Mouse (Mus musculus): ENCODE data around the gene Spata33.
A peak's percentile ranks its signal among the peaks of the same experiment; 100 is the strongest.
"Not testable (repeated sequence)": the region's sequence is repeated elsewhere in the genome, so short reads cannot be mapped to it uniquely, and the experiment has no call there.

The Spata33 gene

DNA sequence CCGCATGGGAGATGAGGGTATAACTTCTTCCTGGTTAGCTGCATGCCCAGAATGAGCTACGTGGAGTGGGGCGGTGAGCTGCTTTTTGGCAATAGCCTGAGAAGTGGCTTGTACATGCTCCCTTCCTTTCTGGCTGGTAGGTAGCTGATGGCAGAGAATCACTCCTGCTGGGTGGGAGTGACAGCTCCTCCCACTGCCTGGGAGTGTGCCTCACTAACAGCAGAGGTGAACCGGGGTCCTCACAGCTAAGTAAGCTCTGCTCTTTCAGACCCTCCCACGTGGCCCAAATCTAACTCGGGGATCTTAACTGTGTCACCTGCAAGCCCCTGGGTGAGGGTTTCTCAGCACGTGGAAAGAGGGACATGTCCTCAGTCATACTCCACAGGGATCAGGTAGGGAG is 19.9 kb downstream of the Spata33 start:
- DNase-seq (ENCODE audit: extremely low spot score, low read depth, low spot score) = no peak

DNA sequence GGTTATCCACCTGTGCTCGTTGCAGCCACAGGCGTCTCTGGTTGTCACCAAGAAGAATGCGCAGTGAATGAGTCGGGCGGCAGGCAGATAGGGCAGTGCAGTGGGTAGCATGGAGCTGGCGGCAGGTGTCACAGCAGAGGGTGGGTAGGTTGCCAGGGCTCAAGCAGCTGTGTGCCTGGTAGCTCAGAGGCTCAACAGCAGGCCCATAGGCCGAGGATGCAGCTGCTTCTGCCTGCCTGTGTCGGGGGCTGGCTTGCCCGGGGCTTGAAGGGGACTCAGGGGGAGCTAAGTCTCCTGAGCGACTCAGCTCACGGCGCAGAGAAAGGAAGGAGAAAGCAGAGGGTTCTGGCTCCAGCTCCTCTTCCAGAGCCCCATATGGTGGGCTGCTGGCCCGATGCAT is 20.7 kb downstream of the Spata33 start:
- no peak for DNase-seq (ENCODE audit: extremely low spot score, low read depth, low spot score)

DNA sequence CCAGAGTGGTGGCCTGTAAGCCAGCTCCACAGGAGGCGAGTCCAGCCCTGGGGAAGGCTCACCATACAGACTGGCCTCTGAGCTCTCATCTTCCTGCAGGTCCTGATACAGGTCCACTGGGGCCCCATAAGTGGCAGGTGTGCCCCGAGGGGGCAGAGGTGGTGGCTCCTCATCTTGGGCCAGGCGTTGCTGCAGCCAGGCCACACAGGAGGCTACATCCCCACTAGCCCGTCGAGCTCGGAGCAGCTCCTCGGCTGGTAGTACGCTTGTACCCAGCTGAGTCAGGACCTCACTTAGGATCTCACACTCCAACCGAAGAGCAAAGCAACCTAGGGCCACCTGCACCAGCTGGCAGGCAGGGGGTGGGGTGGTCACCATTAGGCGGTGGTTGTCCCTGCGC is 21.1 kb downstream of the Spata33 start:
- no peak for DNase-seq (ENCODE audit: extremely low spot score, low read depth, low spot score)

DNA sequence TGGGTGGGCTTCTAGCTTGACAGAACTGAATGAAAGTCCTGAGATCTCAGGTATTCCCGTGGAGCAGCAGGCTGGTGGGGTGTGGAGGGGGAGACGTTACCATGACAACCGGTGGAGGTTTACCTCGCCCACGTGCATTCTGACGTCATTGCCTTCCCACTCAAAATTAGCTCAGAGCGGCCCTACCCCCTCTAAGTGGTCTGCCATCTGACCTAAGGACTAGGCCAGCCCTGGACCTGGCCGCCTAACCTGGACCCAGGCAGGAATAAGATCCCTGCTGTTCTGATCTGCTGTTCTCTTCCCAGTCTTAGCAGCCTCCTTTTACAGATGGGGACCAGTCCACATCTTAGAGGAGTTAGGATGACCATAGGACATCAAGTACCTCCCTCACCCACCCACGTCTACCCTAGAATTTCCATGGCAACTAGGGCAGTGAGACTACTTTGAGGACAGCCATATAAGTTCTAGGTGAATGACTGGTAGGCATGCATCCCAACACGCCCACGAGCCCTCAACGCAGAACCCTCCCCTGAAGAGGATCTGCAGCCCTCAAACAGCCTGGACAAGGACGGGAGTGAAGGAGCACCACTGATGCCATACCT is 22.4 kb downstream of the Spata33 start:
- no peak for DNase-seq (ENCODE audit: extremely low spot score, low read depth, low spot score)

DNA sequence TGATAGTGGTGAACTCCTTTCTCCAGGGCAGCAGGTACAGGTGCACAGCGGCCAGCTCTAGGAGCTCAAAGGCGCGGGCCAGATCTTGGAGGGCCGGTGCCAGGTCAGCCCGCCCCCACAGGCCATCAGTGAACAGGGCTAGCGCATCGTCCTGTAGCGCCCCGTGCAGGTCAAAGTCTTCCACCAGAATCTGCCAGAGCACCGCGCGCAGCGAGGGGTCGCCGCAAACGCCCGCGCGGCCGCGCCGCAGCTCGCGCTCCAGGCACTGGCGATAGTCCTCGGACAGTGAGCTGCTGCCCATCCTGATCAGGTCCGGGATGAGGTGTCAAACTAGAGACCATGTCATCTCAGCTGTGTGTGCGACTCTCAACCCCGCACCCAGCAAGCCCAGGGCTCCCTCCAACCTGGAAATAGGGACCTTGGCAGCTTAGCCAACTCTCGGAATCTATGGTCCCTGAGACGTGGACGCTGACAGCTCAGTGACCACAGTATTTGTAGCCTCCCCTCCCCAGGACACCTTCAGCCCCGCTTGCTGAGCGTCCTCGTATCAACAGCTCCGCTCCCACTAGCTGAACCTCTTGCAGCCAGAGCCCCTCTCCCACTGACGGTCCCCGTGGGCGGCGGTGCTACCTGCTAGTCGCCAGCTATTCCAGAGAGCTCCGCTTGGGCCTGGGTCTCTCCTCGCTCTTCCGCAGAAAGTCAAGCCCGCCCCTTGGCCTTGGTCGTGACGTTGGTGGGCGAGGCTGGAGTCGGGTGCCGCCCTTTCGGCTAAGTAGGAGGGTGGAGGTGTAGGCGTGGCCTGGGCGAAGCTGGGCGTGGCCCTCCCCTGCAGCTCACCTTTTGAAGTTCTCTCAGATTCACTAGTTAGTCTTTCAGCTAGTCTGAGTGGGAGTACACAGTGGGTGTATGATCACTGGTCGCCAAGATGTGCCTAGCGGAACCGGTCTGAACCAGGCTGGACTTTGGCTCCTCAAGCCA is 23.2 kb downstream of the Spata33 start, which contains the start of gene Spata2l:
Gene Spata2l, minus strand, starts transcription at position 714 of the 978 bp plus-strand sequence.
- DNase-seq (ENCODE audit: extremely low spot score, low read depth, low spot score) = peak; percentile 69

DNA sequence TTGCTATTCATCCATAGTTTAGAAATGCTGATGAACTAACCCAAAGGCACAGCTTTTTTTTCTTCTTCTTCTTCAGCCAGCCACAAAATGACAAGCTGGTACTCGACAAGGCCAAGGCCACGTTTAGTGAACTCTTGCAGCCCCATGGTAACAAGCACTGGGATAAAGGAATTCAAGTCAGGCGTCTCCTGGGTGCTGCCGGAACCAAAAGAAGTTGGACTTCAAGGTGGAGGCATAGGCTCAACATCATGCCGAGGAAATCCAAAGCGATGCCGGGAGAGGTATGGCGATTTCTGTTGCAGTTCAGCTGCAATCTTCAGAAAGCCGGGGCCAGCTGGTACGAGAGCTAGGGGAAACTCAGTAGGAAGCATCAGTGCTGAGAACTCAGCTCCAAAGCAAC is 26.8 kb downstream of the Spata33 start:
- no peak for DNase-seq (ENCODE audit: extremely low spot score, low read depth, low spot score)

DNA sequence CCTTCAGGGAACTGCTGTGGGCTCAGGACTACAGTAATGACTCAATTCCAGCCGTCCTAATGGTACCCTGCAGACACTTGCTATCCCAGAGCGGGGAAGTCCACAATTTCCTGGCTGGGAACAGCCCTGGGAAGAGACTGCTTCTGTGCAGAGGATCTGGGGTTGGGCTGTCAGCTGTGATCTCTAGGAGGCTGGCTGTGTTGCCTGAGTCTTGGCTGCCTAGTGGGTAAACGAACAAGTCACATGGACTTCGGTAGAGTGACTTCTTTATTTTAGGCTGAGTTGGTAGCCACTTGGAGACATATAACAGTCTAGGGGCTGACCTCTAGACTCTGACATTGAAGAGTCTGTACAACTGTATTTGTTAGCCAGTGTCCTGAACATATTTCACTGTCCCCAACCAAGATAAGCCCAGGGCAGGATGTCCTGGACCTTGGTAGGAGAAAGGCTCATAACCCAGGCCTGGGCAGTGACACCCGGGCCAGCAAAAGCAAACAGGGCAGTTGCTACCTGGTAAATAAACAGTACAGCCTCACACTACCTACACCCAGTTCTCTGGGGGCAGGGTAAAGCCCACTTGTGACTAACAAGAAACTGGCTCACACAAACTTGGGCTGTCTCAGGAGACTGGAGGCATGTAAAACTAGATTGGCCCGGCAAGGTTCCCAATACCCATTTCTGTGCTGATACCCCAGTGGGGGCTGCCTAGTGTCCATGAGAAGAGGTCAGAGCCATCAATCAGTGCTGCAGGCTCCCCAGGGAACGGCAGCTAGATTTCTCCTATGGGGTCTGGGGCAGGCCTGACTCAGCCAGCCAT is 29.7 kb downstream of the Spata33 start:
- DNase-seq (ENCODE audit: extremely low spot score, low read depth, low spot score) = no peak

DNA sequence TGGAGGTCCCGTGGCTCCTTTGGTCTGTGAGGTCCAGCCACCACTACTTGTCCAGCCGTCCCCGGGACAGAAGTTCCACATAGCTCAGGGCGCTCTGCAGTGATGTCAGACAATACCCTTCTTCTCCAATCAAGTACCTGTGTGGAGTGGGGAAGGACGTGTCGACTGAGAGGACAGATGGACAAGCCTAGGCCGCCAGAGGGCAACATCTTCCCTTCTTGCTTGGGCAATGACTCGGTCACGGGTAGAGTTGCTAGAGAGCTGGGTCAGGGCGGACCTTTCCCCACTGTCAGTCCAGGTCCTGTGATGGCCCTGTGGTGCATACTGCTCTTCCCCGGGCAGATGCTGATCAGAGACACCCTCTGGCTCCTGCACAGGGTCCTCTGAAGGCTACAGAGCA is 30.4 kb downstream of the Spata33 start:
- no peak for DNase-seq (ENCODE audit: extremely low spot score, low read depth, low spot score)

DNA sequence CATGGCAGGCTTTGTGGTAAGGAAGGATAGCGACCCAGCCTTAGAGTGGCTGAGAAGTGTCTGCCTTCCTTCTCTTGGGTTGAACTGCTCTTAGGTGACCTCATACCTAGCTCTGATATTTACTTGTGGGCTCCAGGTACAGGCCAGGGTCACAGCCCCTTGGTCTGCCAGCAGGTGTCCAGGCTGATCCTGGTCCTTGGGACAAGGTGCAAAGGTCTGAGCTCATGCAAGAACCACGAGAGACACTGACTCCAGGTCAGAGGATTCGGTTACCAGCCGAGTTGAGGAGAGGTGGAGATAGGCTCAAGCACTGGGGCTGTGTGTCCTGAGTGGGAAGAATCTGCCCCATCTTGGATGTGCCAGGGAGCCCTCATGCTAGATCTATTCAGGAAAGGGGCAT is 31.8 kb downstream of the Spata33 start:
- no peak for DNase-seq (ENCODE audit: extremely low spot score, low read depth, low spot score)

DNA sequence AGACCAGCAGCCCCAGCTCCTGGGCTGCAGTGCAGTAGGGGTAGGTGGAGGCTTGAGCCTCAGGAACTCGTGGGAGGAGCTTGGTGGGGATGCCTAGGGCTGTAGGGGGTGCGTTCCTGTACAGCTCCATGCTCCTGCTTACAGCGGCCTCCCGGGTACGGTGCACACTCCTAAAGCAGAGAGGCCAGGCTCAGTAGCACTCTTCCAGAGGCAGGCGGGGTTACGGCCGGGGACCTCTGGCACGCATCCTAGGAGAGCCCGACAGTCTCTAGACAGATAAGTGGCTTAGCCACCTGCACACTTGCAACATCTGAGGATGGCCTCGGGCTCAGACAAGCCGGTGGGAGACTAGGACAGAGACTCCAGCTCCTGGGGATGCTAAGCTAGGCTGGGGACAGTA is 32.9 kb downstream of the Spata33 start:
- DNase-seq (ENCODE audit: extremely low spot score, low read depth, low spot score) = no peak

DNA sequence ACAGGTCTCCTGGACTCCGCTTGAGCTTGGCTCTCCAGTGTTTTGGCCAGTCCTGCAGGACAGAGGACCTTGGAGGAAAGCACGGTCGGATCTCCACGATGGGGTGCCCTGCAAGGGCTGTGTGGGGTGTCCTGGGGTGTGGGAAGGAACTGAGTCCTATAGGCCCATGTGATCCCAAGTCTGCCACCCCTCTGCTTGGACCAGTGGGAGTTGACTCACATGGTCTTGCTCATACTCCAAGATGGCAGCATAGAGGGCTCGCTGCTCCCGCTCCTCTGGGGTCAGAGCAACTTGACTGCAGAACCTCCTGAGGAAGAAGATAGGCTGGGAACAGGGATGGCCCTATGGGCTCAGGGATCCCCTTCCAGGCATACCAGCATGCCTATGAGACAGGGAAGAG is 35.1 kb downstream of the Spata33 start:
- DNase-seq (ENCODE audit: extremely low spot score, low read depth, low spot score) = no peak

DNA sequence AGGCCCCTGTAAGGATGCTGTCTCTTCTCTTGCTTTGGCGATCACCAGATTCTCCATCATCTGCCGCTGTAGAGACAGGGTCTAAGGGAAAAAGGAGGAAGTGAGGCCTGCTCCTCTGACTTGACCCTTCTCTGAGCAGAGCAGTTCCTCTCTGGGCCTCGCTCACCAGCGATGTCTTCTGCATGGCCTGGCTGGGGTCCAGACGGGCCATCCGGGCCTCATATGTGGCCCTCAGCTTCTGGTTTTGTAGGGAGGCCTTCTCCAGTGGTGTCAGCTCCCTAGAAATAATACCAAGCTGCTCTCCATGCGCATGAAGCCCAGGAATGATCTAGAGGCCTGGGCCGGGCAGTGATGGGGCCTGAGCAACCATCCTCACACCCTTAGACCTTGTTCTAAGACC is 36.0 kb downstream of the Spata33 start:
- no peak for DNase-seq (ENCODE audit: extremely low spot score, low read depth, low spot score)

DNA sequence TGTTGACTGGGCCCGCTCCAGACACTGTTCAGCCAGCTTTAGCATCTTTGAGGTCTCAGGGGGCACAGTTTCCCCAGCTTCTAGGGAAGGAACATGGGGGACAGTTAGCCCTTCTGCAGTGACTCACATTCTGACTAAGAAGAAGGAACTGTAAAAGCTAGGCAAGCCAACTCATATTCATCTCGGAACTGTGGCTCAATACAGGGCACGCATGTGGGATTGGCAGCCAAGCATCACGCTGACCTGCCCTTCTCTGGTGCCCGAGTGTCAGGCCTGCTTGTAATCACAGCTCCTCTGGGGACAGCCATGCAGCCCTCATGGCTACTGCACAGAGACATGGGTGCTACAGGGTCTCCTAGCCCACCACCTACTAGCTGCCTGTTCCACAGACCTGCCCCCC is 38.3 kb downstream of the Spata33 start:
- no peak for DNase-seq (ENCODE audit: extremely low spot score, low read depth, low spot score)

DNA sequence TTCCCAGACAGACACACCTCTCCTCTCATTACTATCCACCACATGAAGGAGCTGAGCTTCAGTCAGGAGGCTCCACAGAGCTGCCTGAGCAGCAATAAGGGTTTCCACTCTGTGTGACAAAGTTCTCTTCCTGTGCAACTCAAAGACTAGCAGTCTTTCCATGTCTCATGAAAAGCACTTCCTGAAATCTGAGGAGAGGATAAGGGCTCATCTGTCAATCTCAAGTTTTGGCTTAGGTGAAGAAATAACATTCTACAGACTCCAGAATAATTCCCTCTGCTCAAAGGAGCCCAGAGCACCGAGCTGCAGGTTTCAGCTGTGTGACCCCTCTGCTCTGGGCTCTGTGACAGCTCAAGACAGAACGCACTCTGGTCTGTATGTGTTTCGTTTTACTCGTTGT is 40.3 kb downstream of the Spata33 start:
- no peak for DNase-seq (ENCODE audit: extremely low spot score, low read depth, low spot score)

DNA sequence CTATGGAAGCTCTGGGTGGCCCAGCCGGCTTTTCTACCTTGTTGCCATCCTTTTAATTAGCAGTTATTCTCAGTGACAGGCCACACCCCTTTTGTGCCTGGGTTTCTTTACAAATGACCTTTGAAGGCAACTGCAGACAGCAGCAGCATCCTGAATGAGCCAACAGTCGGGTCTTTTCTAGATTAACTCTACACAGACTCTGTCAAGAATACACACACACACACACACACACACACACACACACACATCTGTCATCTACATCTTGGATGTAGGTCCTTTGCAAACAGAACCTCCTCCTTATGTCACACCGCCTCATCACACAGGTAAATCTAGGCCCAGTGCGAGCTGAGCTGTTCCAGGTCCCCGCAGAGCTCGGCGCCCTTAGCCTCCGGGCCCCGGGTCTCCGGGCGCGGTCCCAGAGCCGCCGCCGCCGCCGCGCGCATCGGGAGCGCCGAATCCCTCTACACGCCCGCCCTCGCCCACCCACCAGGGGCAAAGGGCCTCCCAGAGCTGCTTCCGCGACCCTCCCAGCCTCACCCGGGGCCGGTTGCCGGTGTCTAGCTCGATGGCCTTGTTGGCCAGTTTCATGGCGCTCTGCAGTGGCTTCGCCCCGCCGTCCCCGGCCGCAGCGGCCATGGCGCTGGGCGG is 40.9 kb downstream of the Spata33 start:
- DNase-seq (ENCODE audit: extremely low spot score, low read depth, low spot score) = no peak

DNA sequence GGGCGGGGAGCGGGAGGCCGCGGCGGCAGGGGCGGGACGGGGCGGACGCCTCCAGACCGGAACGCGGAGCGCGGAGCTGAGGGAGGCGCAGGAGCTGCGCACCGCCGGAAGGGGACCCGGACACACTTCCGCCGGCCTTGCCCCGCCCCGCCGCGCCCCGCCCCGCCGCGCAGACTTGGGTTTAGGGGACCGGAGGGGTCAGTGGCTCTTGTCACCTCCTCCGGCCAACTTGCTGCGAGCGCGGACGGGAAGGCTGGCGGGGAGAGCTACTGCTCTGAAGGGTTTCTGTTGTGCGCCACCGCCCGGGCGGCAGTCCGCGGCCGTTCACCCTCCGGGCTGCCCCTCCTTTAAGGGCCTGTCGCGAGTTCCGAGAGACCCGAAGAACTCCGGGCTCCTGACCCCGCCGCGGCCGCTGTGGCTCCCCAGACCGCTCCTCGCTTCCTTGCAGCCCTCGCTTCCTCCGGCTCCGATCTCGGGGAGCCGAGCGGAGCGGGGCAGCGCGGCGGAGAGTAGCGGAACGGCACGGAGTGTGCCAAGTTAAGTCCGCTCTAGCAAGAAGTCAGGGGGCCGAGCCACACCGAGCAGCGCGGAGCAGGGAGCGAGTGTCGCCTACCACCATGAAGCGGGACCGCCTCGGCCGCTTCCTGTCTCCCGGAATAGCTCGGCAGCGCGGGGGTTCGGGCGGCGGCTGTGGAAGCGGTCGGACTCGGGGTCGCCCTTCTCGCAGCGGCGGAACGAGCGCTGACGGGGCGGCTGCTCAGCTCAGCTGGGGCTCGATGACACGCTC is 41.7 kb downstream of the Spata33 start, which contains the start of the genes Zfp276 and Vps9d1:
Gene Zfp276, plus strand, starts transcription at position 97 of the 787 bp plus-strand sequence.
Gene Vps9d1, minus strand, starts transcription at position 250 of the 787 bp plus-strand sequence.
- DNase-seq (ENCODE audit: extremely low spot score, low read depth, low spot score) = no peak

DNA sequence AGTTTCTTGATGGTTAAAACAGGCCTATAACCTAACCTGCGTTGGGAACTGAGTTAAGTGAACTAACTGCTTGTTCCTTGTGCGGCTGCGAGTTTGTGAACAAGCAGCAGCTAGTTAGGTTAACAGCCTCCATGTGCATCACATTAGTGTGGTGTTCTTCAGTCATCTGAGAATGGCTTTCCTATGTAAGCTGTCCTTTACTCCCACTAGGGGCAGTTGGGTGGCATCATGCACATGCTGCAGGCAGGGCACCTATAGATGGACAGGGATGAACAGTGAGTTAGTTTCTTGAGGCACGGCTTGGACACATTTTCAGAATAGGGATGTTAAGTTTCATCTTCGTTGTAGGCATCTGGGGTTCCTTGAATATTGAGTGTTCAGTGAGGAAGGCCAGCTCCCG is 42.5 kb downstream of the Spata33 start:
- DNase-seq (ENCODE audit: extremely low spot score, low read depth, low spot score) = no peak

DNA sequence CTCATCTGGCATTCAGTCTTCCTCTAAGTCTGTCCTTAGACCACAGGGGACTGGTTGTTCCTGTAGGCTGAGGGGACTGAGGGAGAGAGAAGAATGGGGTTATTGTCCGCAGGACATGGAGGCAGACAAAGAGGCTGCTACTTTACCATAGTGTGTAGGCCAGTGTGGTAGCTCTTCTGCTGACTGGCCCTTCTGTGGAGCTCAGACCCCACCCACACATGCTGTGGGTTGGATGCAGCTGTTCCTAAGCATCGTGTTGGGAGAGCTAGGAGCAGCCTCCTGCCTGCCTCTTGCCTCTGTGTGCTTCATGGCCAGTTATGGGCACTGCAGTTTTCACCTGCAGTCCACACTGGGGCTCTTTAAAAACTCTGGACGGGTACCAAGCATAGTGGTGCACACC is 44.5 kb downstream of the Spata33 start:
- DNase-seq (ENCODE audit: extremely low spot score, low read depth, low spot score) = no peak

DNA sequence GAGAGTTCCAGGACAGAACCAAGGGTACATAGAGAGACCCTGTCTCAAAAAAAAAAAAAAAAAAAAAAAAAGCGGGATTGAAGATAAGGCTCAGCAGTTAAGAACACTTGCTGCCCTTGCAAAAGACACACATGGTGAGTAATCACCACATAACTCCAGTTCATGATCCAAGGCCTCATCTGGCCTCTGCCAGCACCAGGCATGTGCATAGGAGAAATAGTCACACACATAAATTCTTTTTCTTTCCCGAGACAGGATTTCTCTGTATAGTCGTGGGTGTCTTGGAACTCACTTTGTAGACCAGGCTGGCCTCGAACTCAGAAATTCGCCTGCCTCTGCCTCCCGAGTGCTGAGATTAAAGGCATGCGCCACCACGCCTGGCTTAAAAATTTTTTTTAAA is 45.0 kb downstream of the Spata33 start:
- not testable (repeated sequence) for DNase-seq (ENCODE audit: extremely low spot score, low read depth, low spot score)

Measured in hindlimb bud, embryonic 11.5 days (tissue).